Mouse (Mus musculus): ENCODE measurements at regions not wholly inside any gene's neighbourhood (a gene's known extent, or its start where the extent isn't known, plus 50 kb on each side); places are given as distances from the start of the nearest gene placed in this dataset.

GRCm38 (mm10) chr1:186505051-186505711, 200.6 kb downstream of the Tgfb2 start:
- DNase-seq (ENCODE audit: low spot score), result no peak

GRCm38 (mm10) chr1:186501726-186502125, 204.1 kb downstream of the Tgfb2 start:
- DNase-seq (ENCODE audit: low spot score), result no peak

GRCm38 (mm10) chr1:186497872-186498271, 207.9 kb downstream of the Tgfb2 start:
- no peak for DNase-seq (ENCODE audit: low spot score)

DNA sequence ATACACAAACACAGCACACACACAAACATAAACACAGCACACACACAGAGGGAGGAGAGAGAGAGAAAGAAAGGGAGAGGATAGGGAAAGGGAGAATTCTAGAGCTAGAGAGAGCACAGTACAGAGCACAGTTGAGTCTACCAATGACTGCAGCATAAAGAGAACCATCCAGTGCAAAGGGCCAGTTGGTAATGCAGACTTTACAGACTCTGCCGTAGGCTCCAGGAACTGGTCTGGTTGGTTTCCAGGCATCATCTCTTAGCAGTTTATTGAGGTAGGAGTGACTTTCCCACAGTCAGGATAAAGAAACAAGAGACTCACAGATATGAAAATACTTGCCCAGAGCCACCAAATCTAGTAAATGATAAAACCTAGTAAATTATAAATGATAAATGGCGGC, 208.5 kb downstream of the Tgfb2 start:
- no peak for DNase-seq (ENCODE audit: low spot score)

GRCm38 (mm10) chr1:186494411-186494783, 211.4 kb downstream of the Tgfb2 start:
- no peak for DNase-seq (ENCODE audit: low spot score)

DNA sequence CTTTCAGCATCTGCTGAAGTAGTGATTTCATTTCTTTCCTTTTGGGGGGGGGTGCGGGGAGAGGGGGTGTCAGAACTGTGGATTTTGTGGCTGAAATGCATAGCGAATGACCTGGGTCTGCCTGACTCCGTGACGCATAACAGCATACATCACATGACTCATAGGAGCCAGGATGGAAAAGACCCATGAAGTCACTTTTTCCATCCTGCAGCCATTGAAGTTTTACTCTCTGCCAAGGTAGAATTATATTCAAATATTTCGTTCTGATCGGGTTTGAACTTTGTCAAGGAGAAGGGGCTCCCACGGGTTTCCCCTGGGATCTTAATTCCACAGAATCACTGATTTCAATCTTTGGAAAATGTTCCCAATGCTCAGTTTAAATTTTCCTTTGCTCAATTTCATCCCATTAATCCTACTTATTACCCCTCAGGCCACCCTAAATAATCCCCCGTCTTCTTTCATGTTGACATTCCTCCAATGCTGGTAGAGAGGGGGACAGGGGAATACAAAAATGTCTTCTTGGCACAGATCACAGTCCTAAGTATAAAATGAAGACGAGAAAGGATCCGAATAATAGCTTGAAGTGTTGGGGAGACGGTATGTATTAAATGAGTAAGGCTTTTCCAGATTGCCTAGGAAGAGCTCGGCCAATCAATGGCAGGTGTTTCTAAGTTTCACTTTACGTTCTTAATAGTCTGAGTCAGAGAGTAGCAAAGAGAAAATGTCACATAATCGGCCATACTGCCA, 212.0 kb downstream of the Tgfb2 start:
- DNase-seq (ENCODE audit: low spot score), result no peak

DNA sequence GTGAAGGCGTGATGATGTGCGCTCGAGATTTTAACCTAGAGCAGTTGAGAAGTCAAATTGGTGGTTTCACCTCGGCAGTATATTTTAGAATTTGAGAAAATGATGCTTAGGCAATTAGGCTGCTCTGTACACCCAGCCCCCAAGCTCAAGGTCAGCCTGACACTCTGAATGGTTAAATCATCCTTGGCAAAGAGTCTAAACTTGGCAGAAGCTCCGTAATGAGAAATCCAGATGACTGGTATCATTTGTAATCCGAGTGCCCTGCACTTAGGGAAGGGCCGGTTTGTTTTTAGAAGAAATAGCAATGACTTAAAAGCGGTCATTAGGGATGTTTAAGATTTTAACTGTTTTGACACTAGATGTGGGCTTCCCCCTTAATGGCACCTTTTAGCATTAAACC, 223.6 kb downstream of the Tgfb2 start:
- peak; percentile 23 for DNase-seq (ENCODE audit: low spot score)

DNA sequence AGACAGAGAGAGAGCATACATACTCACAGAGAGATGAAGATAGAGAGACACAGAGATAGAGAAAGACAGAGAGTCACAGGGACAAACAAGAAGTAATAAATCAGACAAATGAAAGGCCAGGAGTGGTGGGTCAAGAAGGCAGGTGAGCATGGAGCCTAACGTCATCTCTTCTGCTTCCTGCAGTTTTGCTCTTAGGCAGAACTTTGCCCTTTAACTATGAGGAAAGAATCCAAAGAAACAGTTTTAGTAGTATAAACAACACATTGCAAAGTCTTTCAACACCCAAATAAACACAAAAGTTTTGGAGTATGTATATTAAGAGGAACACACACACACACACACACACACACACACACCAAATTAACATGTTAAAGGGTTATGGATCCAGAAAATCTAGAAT, 225.8 kb downstream of the Tgfb2 start:
- no peak for DNase-seq (ENCODE audit: low spot score)

- DNase-seq (ENCODE audit: low spot score), result peak; percentile 38
Measured at GRCm38 (mm10) chr1:186478428-186479238, 227.2 kb downstream of the Tgfb2 start.

GRCm38 (mm10) chr1:186474844-186475243, 230.9 kb downstream of the Tgfb2 start:
- no peak for DNase-seq (ENCODE audit: low spot score)

DNA sequence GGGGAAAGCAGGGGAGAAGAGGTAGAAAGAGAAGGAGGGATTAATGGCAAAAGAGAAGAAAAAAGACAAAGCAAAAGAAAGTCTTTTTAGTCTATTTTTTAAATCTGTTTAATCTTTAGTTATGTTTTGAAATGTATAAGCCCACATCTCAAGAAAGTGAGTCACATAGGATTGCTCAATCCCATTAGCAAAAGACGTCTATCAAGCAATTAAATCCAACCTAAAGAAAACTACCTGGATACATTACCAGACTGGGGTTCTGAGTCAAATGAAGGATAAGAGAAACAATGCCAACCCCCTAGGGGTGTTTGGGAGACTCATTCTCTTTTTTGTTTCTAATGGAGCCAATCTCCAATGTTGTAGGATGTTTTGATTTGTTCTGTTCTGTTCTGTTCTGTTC, 231.4 kb downstream of the Tgfb2 start:
- no peak for DNase-seq (ENCODE audit: low spot score)

DNA sequence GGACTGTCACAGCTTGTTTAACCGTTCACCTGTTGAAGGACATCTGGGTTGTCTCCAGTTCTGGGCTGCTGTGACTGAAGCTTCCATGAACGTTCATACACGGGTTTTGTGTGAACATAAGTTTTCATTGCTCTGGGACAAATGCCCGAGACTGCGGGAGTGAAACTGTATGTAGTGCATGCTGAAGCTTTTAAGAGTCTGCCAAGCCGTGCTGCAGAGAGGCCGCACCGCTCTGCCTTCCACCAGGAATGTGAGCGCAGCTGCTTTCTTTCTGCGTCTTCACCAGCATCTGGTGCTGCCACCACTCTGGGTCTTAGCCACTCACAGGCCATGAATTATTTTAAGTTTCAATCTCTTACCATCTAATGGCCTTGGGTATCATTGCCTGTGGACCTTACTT, 232.8 kb downstream of the Tgfb2 start:
- DNase-seq (ENCODE audit: low spot score), result no peak

GRCm38 (mm10) chr1:186465526-186465925, 240.3 kb downstream of the Tgfb2 start:
- no peak for DNase-seq (ENCODE audit: low spot score)

- DNase-seq (ENCODE audit: low spot score), result no peak
Measured at GRCm38 (mm10) chr1:186460742-186461141, 245.0 kb downstream of the Tgfb2 start.

DNA sequence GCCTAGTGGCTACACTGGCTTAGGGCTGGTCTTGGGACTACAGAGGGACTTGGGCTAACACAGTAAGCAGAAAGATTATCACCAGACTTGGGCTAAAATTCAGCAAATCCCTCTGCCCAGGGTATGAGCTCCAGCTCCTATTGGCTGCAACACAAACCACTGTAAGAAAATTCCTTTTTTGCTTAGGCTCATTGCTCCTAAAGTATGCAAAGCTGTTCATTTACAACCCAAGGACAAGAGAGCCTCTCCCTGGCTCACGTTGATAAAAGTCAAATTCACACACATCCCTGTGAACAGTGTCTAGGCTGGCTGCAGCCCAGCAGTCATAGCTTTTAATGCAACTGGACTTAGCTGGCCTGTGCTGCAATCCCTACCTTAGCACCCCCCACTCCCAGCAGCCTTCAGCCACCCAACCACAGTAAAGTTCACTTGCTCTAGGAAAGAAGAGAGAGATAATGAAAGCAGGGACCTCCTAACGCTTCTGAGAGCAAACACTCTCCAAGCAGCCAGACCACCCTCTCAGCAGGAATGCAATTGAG, 247.6 kb downstream of the Tgfb2 start:
- DNase-seq (ENCODE audit: low spot score), result no peak

DNA sequence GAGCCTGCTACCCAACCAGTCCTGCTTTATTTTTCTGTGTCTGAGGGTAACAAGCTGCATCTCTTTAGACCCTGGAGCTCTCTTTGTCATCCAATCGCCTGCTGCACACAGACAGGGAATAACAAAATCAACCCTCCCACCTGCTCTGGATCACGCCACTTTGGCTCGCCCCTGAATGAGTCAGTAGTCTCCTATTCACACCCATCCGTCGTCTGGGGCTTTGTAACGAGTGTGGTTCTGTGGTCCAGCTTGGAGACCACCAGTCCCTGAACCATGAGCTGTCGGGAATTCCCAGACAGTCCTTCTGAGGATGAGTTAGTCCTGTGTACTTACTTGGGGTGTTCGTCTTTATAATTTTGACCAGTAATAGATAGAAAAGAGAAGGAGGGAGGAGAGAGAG, 248.7 kb downstream of the Tgfb2 start:
- no peak for DNase-seq (ENCODE audit: low spot score)

DNA sequence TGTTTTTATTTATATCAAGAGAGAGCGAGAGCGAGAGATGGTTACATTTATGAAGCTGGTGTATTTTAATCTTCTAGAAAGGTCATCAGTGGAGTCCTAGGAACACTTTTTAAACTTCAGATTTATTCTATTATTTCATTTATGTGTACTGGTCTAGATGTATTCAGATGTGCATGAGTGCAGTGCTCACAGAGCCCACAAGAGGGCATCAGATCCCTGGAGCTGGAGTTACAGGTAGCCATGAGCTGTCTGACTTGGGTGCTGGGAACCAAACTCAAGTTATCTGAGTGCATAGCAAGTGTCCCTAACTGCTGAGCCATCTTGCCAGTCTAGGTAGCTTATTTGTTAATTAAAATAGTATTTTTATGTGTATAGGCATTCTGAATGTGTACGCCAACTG, 249.7 kb downstream of the Tgfb2 start:
- DNase-seq (ENCODE audit: low spot score), result no peak

DNA sequence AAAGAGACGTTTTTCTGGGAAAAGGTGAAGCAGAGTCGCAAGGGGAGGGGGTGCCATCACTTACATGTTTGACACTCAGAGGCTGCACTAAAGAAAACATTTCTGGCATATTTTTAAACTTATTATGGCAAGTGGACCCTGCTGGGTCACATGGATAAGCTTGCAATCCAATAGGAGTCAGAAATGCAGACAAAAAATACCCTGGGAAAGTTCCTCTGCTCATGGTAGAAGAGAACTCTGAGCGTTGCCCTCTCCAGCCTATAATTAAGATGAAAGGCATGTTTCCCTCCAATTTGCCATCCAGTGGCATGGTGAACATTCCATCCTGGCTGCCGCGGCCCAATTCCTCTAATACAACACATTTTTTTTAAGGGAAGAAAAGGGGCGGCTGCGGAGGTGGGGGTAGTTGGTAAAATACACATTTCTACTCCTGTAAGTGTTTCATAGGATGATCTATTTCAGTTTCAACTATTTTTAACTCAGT, 250.6 kb downstream of the Tgfb2 start:
- DNase-seq (ENCODE audit: low spot score), result no peak

DNA sequence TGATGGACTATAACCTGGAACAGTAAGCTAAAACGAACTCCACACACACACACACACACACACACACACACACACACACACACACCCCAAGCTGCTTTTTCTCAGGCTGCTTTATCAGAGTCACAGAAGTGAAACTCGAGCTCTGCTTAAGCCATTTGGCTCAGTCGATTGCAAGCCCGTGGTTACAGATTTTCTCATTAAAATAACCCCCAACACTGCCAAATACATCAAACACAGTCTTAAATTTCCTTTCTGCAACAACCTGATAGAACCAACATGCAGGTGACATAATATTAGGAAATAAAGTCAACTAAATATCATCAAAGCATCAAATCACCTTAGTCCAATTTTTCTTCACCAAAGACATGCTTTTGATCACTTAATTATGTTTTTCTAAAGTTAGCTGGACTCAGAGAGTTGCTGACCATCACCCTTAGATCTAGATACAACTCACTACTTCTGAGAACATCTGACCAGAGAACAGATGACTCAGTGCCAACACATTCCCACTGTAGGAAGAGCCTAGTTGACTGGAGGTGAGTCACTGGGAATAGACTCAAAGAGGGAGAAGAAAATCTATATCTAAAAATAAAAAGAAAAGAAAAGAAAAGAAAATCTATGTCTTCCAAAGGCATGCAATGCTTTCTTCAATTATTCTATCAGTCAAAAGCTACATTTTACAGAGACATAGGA, 251.2 kb downstream of the Tgfb2 start:
- no peak for DNase-seq (ENCODE audit: low spot score)

- no peak for DNase-seq (ENCODE audit: low spot score)
Measured at GRCm38 (mm10) chr1:186448841-186449650, 256.7 kb downstream of the Tgfb2 start.

- DNase-seq (ENCODE audit: low spot score), result peak; percentile 14
Measured at GRCm38 (mm10) chr1:186447521-186447920, 258.3 kb downstream of the Tgfb2 start.

Measured in lung, postnatal 25 days (tissue).